Mouse (Mus musculus) gastrocnemius, postnatal 10 days (tissue): ENCODE measurements around the gene Slc39a3. TPM values are rescaled to one million over a fixed set of nuclear protein-coding genes. Genes with fewer than 3 reads are reported as not detected.
"Not testable (repeated sequence)": the region's sequence is repeated elsewhere in the genome, so short reads cannot be mapped to it uniquely, and the experiment has no call there.

Experiments
- DNase-seq: peaks from one replicate; pipeline ENCODE4 v3.0.0; 2021; ENCODE audit warnings: mixed read lengths
- total RNA-seq, 2 experiments: library from RNA; stranded (reverse); gene quantifications; 2 replicates each; pipeline ENCODE4 v1.2.3; 2021

The Slc39a3 gene
- total RNA-seq, 2 experiments from 2014 or later, result 11.5 to 13.3 TPM

DNA sequence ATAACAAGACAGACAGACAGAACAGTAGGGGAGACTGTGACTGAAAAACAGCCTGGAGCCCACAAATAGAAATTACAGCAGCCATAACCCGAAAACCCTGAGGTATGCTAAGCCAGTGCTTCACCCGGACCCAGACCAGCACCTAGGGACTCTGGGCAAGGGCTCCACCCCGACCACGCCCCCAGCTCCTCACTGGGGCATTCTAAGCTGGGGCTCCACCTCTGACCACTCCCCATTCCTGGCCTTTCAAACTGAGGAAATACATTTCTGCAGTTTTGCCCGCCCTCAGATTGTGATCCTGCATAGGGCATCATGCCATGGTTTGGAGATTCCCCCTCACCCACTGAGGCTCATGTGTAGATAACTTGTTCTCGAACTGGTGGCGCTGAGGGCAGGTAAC lies 30.0 kb downstream of the Slc39a3 start:
- DNase-seq, result no peak

DNA sequence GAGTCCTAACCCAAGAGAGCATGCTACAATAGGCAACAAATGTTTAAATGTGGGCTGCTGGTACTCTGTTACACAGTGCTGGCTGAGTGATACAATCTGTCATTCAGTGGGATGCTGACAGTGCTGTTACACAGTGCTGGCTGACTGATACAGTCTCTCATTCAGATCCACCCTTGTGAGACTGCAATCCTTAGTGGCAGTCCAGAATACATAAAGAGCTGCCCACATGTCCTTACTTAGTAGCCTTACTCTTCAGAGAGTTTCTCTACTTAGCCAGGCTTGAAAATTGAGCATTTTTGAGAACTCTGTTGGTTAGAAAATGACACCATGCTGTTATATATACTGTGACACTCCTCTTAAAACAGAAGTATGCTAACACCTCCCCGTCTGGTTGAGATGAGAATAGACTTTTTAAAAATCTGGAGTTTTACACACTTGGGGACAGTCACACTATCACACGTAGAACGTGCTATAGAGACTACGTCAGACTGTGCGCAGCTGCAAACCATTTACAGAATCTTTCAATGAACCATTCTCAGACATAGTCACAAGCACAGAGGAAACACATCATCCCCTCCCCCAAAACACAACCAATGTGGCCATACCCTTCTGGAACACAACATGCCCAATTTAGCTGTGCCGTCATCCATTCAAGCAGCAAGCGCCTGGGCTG lies 31.1 kb downstream of the Slc39a3 start:
- no peak for DNase-seq

DNA sequence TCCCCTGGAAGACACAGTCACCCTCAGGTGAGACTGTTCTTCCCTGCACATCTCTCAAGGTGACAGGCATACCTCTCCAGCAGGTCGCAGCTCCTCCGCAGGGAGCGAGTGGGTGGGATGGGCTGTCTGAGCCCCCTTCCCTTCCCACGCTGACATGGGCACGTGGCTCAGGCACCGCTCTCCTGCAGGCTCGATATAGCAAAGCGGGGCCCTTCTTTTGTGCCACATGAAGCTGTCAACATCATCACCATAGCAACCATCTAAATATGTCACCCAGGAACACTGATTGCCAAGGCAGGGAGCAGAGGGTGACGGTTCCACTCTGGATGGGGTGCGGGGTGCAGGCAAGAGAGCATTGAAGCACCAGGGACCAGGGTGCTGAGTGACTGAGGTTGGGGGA lies 36.1 kb downstream of the Slc39a3 start:
- no peak for DNase-seq

DNA sequence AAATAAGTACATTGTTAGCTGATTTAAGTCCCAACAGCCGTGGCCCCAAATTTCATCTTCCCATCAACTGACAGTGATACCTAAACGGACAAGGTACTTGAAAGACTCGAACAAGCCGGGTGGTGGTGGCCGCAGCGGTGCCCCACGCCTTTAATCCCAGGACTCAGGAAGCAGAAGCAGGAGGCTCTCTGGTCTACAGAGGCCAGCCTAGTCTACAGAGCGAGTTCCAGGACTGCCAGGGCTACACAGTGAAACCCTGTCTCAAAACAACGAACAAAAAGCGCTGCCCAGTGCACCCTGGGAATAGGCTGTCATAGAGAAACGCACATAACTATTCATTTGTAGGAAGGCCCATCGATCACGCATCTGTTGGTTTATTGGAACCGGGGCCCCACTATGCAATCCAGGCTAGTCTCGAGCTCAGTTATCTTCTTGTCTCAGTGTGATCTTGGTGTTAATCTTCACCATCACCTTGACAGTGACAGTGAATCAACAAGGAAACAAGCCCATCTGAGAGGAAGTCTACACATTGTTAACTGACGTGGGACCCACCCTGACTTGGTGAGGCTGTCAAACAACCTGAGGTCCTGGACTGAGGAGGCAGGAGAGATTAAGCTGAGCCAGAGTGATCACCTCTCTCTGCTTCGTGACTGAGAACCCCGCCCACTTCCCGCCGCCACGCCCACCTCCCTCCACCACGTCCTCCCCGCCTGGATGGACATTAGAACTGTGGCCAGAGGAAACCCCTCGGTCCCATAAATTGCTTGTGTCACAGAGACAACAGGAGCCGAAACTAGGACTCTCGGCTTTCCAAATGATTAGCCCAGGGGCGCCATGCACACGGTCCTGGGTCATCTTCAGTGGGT lies 36.8 kb downstream of the Slc39a3 start:
- no peak for DNase-seq

DNA sequence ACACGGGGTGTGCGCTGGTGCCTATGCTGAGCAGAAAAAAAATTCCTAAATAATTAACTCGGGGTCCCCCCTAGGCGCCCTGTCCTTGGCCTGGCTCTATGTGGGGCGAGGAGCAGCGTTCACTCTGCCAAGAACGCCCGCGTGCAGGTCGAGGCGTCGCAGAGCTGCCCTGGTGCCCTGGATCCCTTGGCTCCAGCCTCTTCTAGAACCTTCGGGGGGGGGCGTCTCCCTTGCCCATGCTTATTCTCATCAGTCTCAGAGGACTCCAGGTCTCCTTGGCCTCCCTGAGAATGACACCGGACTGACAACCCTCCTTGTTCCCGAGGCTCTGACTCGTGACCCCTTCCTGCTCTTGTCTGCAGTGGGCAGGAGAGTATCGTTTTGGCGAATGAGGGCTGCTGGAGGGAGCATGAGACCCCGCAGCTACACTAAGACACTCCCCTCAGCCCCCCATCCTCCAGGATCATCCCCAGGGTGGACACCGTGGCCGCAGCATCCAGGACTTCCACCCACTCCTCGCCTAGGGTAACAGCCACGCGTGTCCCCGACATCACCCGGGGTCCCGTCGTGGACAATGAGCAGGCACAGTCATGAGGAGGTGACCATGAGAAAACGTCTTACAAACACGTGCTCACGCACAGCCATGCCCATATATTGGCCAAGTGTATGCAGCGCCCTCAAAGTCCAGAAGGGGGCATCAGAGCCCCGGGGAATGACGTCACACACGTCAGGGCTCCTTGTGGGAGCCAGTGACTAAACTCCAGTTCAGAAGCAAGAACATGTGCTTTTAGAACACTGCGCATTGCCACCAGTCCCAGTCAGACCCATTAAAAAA lies 37.6 kb downstream of the Slc39a3 start:
- DNase-seq, result peak; percentile 81

DNA sequence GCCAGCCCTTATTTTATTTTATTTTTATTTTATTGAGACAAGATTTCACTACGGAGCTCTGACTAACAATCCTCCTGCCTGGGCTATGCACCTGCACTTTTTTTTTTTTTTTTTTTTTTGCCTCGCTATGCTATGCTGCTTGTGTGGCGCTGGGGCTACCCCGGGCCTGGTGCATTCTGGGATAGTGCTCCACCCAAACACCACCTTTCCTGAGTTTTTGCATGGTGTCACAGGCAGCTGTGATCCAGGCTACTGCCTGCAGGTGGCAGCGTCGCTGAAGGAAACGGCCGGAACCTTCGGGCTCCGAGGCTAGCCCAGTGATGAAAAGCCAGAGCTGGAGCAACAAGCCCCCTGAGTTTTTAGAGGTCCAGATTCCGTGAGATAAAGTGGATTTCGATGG lies 38.4 kb downstream of the Slc39a3 start:
- DNase-seq, result no peak

DNA sequence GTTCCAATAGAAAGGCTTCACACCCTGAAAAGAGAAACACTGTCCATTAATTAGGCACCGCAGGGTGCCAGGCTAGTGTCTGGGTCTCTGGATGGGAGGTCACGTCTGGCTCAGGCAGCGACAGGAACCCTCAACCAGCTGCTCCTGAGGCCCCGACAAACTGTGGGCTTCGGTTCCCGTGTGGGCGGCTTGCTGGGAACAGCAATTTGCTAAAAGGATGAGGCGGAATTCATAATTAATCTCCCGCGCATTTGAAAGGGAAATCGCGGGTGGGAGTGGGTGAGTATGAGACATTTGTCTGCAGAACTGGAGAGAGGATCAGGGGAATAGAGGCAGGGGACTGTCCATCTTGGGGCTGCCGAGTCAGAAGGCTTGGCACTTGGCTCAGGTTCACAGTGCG lies 39.2 kb downstream of the Slc39a3 start:
- DNase-seq, result no peak

DNA sequence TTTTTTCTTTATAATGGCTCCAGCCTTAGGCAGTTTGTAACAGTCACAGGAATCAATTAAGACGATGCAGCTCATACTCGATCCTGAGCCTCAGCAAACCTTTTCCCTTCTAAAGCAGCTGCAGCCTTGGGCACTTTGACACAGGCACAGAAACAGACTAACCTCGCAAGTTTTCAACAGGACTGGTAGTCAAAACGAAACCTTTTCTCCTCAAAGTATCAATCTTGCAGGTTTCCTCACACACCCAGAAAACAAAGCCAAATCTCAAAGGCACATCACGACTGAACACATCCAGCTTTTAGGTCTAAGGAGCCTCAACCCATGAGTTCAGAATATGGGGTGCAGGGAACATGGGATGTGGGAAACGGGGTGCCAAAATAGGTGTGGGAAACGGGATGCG lies 39.9 kb downstream of the Slc39a3 start:
- DNase-seq, result no peak

DNA sequence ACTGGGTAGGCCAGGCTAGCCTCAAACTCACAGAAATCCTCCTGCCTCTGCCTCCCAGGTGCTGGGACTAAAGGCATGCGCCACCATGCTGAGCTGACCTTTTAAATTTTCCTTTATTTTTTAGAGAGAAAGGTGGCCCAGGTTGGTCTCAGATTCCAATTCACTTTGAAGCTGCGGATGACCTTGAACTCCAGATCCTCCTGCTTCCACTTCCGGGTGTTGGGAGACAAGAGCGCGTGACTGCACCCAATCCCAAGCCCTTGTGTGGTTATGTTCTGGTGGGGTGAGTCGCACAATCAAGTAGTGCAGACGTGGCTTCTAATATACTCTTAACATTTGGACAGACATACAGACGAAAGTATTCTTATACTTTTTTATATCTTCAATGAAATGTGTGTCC lies 40.7 kb downstream of the Slc39a3 start:
- no peak for DNase-seq

DNA sequence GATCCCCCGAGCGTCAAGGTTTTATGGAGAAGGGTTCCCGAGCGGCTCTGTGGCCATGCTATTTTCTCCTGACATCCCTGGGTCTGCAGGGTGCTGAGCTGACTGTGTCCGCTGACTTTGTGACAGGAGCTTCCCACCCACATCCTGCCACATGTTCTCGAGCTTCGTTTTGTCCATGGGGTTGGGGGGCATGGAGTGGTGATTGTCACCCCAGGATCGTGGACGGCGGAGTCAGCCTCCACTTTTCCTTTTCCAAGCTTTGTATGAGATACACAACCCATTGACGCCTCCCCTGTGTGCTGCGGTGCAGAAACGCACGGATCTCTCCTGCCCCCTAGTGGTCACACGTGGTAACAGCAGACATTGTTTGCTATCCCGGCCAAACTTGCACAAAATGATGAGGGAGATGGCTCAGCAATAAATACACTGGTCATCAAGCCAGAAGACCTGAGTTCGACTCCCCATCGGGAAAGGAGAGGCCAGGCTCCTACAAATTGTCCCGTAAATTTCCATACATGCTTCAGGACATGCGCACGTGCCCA lies 42.1 kb downstream of the Slc39a3 start:
- DNase-seq, result peak; percentile 88

DNA sequence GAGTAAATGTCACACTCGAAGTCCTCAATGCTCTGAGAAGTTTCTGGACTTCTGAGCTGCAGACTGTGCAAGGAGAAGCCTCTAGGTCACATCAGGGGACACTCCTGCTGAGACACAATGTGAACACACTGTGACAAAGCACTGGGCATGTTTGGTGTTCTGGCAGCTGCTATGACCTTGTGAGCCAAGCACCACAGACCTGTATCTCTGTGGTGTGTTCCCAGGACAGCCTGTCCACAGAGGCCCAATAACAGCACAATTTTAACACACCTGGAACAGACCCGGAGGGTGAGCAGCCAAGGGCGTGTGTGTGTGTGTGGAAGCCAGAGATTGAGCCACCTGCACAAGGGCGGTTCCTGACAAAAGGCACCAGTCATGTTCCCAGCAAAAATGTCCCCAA lies 42.6 kb downstream of the Slc39a3 start:
- DNase-seq, result no peak

DNA sequence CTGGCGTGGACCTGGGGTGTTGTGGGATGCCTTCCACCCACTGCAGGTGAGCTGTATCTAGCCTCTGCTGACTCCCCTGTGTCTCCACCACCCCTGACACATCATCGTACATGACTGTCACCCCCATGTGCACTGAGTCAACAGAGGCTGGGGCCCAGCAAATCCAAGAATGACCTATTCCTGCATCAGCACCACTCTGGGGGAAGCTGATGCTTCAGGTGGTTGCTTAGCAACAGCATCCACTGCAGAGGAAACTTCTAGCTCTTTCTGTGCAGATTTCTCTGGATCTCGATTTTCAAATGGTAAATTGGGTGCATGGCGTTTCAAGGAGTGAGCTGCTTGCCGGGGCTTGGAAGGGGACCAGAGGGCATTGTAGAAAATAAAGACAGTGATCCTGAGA lies 44.0 kb downstream of the Slc39a3 start:
- DNase-seq, result no peak

DNA sequence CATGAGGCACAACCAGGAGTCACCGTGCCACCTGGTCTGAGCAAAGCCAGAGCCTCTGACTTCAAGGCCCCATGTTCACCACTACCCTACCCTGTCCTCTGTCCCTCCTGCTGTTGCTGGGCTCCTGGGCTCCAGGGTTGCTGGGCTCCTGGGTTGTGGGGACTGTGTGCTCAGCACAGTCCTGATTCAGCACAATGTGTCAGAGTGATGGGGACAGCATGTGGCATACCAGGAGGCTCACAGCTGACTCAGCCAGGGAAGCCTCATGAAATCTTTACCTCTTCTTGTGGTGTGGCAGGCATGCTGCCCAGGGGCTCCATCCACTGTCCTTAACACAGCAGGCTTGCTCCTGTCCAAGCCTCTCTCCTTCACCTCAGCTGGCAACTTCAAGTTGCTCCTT lies 45.3 kb downstream of the Slc39a3 start:
- DNase-seq, result no peak

DNA sequence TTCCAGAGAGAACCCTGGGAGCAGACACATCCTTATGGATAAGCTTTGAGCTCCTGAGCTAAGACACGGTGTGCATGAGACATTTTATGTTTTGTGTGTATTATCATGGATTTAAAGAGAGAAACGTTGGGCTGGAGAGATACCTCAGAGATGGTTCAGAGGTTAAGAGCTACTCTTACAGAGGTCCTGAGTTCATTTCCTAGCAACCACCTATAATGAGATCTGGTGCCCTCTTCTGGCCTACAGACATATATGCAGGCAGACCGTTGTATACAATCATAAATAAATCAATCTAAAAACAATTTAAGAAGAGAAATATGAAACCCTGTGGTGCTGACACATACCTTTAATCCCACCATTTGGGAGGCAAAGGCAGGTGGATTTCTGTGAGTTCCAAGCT lies 46.2 kb downstream of the Slc39a3 start:
- no peak for DNase-seq

DNA sequence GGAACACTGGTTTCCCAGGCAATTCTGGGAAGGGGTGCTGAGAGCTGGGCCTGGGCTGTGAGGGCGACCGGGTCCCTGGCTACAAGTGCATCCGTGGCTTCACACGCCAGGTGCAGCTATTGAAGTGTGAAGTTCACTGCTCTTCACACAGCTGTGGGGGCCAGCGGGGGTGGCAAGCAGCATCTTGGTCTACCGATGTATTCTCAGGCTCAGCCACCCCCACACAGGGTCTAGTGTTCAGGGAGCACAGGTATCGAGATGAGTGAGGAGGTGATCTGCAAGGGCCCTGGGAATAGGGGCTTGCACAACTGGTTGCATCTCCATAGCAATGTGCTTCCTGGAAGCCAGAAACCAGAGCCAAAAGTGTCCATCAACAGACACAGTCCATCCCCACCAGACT lies 46.8 kb downstream of the Slc39a3 start:
- no peak for DNase-seq

DNA sequence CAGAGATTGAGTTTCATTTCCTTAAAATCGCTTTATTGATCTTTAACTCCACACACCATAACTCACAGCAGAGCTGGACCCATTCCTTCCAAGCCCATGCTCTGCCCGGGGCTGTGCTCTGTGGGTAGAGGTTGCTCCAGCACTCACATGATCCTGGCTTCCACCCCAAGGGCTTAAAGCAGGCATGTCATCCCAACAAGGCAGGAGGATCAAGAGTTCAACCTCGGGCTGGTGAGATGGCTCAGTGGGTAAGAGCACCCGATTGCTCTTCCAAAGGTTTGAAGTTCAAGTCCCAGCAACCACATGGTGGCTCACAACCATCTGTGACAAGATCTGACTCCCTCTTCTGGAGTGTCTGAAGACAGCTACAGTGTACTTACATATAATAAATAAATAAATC lies 47.4 kb downstream of the Slc39a3 start:
- DNase-seq, result not testable (repeated sequence)

DNA sequence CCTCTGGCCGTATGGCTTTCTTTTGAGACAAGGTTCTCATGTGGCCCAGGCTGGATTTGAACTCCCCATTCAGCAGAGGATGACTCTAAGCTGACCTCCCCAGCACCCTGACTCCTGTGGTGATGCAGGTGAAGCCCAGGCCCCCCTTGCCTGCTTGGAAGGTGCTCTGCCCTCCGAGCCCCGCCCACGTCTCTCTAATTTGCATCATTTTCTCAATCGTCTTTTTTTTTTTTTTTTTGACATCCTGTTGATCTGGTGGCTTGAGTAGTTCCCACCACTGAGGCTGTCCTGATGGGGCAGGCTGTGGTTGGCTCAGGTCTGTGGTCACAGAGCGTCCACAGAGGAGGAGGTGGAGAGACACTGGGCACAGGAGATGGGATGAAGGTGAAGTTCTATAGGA lies 47.8 kb downstream of the Slc39a3 start:
- DNase-seq, result no peak

DNA sequence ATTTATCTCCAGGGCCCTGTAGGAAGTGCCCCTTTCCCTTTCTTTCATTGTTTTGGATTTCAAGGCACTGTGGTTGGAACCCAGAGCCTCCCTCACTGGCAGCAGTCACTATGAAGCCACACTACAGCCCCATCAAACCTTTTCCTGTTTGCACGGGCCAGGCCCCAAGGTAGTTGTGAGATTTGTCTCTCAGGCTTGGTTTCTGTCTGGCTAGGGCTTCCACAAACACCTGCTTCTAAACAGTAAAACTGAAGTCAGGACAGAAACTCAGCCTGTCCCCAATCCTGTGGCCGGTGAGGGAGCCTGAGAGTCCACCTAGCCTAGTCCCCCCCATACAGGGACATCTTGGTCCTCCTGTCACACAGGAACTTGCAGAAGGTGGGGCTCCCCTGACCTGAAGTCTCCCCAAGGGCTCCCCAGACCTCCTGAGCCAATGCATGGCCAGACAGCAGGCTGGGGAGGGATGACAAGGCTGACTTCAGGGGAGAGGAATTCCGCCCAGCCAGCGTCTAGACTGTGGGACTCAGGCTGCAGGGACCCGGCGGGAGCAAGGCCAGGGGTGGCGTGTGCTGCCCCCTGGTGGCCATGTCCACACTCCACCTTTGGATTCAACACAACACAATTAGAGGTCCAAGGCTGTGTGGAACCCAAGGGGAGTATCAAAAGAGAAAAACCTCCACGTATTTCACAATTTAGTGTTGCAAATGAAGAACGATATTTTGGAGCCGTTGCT lies 49.4 kb downstream of the Slc39a3 start:
- DNase-seq, result peak; percentile 90

DNA sequence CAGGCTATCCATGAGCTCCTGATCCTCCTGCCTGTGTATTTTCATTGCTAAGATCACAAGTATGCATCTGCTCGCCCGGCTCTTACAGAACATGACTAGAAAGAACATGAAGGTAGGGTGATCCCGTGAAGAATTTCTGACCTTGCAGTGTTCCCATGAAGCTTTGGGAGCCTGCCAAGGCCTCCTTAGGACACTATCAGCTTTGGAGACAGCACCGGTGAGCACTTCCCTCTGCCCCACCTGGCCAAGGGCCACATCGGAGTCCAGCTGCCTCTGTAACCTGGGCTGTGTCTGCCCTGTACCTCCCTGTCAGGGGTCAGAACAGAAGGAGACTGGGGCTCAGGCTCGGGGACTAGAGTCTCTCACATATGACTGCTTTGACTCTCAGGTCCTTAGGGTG lies 50.5 kb downstream of the Slc39a3 start:
- DNase-seq, result peak; percentile 44

DNA sequence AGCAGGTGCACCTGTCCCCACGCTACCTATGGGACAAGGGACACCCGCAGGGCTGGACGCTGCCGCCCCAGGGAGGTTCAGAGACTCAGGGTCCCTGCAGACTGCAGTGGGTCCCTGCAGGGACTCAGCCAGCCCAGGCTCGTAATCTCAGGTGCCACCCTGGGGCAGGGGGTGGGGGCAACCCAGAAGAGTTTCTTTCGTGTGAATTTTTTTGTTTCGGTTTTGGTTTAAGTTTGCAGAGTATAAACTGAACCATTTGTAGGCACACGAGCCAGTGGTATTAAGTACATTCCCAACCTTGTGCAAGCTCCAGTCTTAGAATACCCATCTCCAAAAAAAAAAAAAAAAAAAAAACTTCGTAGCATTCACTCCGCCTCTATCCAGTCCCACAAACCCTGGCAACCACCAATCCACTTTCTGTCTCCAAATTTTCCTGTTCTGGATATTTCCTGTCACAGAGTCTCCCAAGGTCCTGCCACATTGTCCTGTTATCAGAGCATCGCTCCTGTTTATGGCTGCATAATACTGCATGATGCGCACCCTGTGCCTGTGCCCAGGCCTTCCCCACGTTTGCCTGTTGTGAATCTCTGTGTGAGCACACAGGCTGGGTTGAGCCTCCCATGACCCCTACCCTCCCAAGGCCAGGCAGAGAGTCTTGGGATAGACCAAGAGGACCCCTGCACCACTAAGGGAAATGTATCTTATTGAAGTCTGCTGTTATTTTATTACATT lies 51.1 kb downstream of the Slc39a3 start:
- DNase-seq, result no peak
